Mouse (Mus musculus): ENCODE data around the gene Cd86.

- no peak for TF ChIP-seq CTCF (IDR thresholded peaks at IDR 0.05; ENCODE audit: low read depth)
- TF ChIP-seq EP300 (optimal IDR thresholded peaks at IDR 0.05): no peak
These were observed 25.6 kb upstream of the Cd86 start for GRCm38 (mm10) chr16:36691484-36691883.
